Mouse (Mus musculus): ENCODE data around the gene Napepld.
"Not testable (repeated sequence)": the region's sequence is repeated elsewhere in the genome, so short reads cannot be mapped to it uniquely, and the experiment has no call there.

Napepld gene

GRCm38 (mm10) chr5:21706546-21706945 is 5.3 kb upstream of the Napepld start:
- DNase-seq (ENCODE audit: low read depth): no peak

GRCm38 (mm10) chr5:21703708-21704107 is 2.5 kb upstream of the Napepld start:
- no peak for DNase-seq (ENCODE audit: low read depth)

- no peak for DNase-seq (ENCODE audit: low read depth)
These were observed 1.8 kb upstream of the Napepld start for GRCm38 (mm10) chr5:21702873-21703475.

- DNase-seq (ENCODE audit: low read depth): no peak
These were observed 791 bp upstream of the Napepld start for GRCm38 (mm10) chr5:21702009-21702364.

- no peak for DNase-seq (ENCODE audit: low read depth)
These were observed 262 bp downstream of the Napepld start for GRCm38 (mm10) chr5:21700934-21701333.

- no peak for DNase-seq (ENCODE audit: low read depth)
These were observed 849 bp downstream of the Napepld start for GRCm38 (mm10) chr5:21700272-21700821.

GRCm38 (mm10) chr5:21699555-21699954 is 1.6 kb downstream of the Napepld start:
- DNase-seq (ENCODE audit: low read depth): not testable (repeated sequence)

- DNase-seq (ENCODE audit: low read depth): no peak
These were observed 6.2 kb downstream of the Napepld start for GRCm38 (mm10) chr5:21694854-21695490.

- no peak for DNase-seq (ENCODE audit: low read depth)
These were observed 7.8 kb downstream of the Napepld start for GRCm38 (mm10) chr5:21693372-21693870.

GRCm38 (mm10) chr5:21692230-21692629 is 9.0 kb downstream of the Napepld start:
- no peak for DNase-seq (ENCODE audit: low read depth)

GRCm38 (mm10) chr5:21687042-21687441 is 14.2 kb downstream of the Napepld start:
- DNase-seq (ENCODE audit: low read depth): no peak

- DNase-seq (ENCODE audit: low read depth): no peak
These were observed 16.2 kb downstream of the Napepld start for GRCm38 (mm10) chr5:21685001-21685400.

- no peak for DNase-seq (ENCODE audit: low read depth)
These were observed 17.4 kb downstream of the Napepld start for GRCm38 (mm10) chr5:21683811-21684210.

- DNase-seq (ENCODE audit: low read depth): no peak
These were observed 20.3 kb downstream of the Napepld start for GRCm38 (mm10) chr5:21680940-21681339.

GRCm38 (mm10) chr5:21680029-21680428 is 21.2 kb downstream of the Napepld start:
- no peak for DNase-seq (ENCODE audit: low read depth)

- no peak for DNase-seq (ENCODE audit: low read depth)
These were observed 22.8 kb downstream of the Napepld start for GRCm38 (mm10) chr5:21678363-21678762.

- DNase-seq (ENCODE audit: low read depth): no peak
These were observed 23.3 kb downstream of the Napepld start for GRCm38 (mm10) chr5:21677939-21678338.

GRCm38 (mm10) chr5:21675494-21675893 is 25.7 kb downstream of the Napepld start:
- DNase-seq (ENCODE audit: low read depth): no peak

GRCm38 (mm10) chr5:21675019-21675418 is 26.2 kb downstream of the Napepld start:
- no peak for DNase-seq (ENCODE audit: low read depth)

GRCm38 (mm10) chr5:21673742-21674141 is 27.5 kb downstream of the Napepld start:
- no peak for DNase-seq (ENCODE audit: low read depth)

- peak; percentile 68 for DNase-seq (ENCODE audit: low read depth)
These were observed 28.2 kb downstream of the Napepld start for GRCm38 (mm10) chr5:21672812-21673635.

- no peak for DNase-seq (ENCODE audit: low read depth)
These were observed 31.9 kb downstream of the Napepld start for GRCm38 (mm10) chr5:21669307-21669706.

Data from naive thymus-derived CD4-positive, alpha-beta T cell, adult 2 months (primary cell).